Mouse (Mus musculus): ENCODE data around the gene Dnm2.

DNA sequence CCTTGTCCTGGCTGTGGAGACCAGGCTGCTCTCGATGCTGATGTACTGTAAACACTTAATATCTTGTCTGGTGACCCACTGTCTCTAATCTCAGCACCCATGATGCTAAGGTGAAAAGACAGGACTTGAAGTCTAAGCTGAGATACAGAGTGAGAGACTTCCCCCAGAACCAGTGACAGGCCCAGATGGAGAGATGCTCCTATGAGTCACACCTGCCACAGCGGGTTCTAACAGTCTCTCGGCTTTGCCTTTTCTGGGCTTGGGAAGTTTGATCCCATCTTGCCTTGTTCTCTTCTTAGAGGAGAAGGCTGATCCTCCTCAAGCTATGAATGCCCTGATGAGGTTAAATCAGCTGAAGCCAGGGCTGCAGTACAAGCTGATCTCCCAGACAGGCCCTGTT, 27.5 kb upstream of the Dnm2 start:
- no peak for TF ChIP-seq CTCF (IDR thresholded peaks at IDR 0.05; ENCODE audit: low read depth, low read length)
- TF ChIP-seq POLR2A (IDR thresholded peaks at IDR 0.05; ENCODE audit: extremely low read depth, insufficient read depth, low read length), result no peak

Measured in liver, adult 2 months (tissue).